Mouse (Mus musculus) adipocyte (in vitro differentiated cells): ENCODE data around the gene Wdr63.

Experiments
- DNase-seq: peaks from one replicate; pipeline ENCODE4 v3.0.0-alpha.2; 2016; ENCODE audit warnings: low spot score

Wdr63 gene

GRCm38 (mm10) chr3:146107921-146108571 is at the start of gene Wdr63:
Gene Wdr63, minus strand, starts transcription at chr3:146108130.
- DNase-seq = no peak

GRCm38 (mm10) chr3:146156811-146157210 is 48.9 kb upstream of the Wdr63 start:
- DNase-seq = no peak

DNA sequence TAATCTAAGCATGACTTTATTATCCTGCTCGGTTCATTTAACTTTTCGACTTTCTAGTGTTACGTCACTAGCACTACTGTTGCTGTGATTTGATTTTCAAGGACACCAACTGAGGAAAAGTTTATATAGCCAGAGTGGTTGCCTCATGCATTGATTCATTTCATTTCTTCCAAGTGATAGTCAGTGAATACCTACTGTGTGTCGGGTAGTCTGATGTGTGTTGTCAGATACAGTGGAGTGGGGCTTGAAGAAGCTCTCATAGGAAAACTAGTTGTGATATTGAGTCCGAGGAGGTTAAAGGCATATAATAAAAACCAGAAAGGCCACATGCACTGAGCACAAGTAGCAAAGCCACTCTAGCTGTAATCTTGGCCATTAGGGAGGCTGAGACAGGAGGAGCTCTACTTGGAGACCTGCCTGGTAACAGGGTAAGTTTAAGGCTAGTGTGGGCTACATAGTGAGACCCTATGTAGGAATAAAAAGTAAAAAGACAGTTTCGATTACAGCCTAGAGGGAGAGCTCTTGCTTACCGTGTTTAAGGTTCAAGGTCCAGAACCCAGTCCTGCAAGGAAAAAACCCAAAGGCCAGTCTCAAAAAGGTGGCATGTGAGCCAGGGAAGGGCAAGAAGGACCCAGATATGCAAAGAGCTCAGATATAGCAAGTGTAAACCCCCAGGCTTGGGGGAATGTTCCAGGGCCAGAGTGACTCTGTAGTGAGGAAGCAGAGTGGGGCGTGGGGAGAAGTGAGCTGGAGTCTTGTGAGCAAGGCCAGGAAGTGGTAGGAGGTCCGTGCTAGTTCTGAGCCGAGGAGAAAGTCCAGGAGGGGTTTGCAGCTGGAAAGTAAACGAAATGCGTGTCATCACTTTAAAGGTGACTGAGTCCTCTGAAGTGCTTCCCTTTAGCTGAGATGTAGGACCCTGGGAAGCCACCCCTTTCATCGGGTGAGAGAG is 48.0 kb upstream of the Wdr63 start:
- DNase-seq = no peak

DNA sequence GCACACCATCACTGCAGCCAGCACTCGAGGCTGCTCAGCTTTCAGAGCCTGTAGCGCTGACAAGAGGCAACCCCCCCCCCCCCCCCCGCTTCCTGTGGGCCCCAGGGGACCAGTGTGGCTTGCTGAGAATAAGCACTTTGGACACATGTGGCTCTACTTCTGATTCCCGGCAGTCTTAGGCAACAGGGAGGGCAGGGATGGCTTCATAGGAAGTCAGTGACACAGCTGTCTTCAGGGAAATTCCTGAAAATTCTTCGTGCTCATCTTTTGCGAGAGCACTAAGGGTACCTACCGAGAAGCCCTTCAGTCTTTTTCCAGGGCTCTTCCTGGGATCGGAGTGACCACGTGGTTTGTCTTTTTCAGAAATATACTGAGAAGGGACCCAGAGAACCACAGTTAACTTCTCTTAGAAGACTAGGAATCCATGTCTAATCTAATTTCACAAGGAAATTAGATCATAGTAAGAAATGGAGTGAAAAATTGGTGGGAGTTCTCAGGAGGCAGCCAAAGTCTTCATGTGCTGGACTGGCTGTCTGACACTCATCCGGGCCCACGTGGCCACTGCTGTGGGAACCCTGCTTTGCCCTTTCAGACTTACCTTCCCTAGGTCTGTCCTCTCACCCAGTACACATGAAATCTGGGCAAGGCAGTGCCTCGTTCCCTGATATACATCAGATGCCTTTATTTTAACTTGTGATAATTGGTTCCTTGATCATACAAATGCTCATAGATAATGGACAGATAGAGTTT is 46.1 kb upstream of the Wdr63 start:
- peak; percentile 79 for DNase-seq

- DNase-seq = no peak
Measured at GRCm38 (mm10) chr3:146152913-146153312, 45.0 kb upstream of the Wdr63 start.

DNA sequence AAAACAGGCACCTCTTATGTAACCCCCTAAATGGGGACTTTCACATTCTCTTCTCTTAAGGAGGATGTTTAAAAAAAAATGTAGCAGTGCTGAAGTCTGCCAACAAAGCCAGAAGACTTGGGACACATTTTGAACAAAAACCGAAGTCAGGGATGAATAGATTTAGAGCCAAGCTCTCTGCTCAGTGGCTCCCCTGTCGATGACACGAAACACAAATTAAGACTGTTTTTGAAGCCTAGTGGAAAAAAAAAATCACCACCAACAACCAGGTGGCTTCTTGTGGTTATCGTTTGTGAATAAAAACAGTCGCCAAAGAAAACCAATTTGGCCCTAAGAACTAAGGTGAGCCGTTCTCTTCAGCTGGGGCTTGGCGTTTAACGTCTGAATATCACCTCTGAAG is 44.4 kb upstream of the Wdr63 start:
- no peak for DNase-seq

- no peak for DNase-seq
Measured at GRCm38 (mm10) chr3:146151755-146152154, 43.8 kb upstream of the Wdr63 start.

GRCm38 (mm10) chr3:146151328-146151727 is 43.4 kb upstream of the Wdr63 start:
- no peak for DNase-seq

DNA sequence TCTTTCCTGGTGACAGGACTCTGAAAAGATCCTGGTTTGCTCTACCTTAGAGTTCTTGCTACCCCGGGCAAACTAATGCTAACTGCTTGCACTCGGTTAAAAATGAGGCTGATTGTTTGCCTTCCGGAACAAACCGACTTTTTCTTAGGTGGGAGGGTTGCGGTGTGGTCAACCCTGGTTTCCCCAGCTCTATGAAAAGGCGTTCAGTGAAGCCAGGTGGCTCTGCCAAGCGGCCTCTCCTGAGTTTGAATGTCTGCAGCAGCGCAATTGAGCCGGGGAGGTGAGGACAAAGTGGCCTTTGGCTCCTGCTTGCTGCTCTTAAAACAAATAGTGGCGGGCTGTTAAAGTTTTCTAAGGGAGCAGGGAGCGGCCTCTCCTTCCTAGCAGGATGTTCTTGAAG is 42.6 kb upstream of the Wdr63 start:
- no peak for DNase-seq

GRCm38 (mm10) chr3:146150058-146150400 is 42.1 kb upstream of the Wdr63 start:
- no peak for DNase-seq

DNA sequence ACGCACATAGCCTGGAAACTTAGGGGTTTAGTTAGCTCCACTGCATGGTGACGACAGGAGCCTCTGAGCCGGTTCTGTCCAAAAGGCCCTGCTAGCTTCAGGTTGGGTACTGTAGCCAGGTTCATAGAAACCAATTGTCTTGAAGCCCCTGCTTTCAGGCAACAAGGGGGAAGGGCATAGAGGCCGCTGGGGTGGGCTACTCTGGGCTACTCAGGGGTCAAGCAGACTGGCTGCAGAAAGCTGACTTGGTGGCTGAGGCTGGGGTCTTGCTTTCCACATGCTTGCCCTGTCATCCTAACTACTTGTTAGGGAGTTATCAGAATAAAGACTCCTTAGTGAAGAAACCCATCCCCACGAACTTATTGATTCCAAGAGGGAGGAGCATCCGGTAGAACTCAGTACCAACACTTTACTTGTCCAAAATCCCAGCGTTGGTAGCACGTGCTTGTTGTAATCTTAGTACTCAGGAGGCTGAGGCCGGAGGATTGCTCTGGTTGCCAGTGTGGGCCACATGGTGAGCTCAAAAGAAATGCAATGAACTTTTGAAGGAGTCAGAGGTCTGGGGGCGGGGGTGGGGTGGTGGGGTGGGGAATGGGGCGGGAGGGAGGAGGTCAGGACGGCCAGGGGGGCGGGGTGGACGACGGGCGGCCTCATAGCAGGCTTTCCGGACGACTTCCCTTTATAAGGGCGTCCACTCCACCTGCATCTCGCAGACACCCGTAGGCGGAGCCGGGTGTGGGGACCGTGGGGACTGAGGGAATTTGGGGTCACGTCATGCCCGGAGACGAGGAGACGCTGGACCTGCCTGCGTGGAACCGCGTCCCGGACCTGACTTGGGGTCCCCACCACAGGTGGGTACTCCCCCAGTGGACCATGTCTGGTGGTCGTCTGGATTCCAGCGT is 41.5 kb upstream of the Wdr63 start, which contains the start of gene Mcoln2:
Mcoln2 (plus strand) TSS at position 678 of the 902 bp plus-strand sequence.
- DNase-seq = no peak

GRCm38 (mm10) chr3:146146131-146146530 is 38.2 kb upstream of the Wdr63 start:
- no peak for DNase-seq

DNA sequence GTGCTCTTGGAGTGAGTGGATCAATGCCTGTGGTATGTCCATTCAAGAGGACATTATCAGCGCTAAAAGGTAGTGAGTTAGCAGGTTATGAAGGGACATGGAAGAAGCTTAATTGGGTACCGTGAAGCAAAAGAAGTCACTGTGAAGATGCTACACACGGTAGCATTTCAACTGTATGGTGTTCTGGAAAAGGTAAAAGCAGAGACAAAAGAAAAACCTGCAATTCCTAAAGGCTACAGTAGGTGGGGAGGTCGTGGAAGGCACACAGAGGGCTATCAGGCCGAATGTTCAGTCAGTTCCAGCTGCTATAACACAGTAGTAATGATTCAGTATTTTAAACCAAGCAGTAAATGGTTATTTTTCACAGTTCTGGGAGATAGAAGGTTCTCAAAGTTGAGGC is 37.6 kb upstream of the Wdr63 start:
- no peak for DNase-seq

GRCm38 (mm10) chr3:146142523-146142922 is 34.6 kb upstream of the Wdr63 start:
- no peak for DNase-seq

GRCm38 (mm10) chr3:146140276-146140675 is 32.3 kb upstream of the Wdr63 start:
- no peak for DNase-seq

DNA sequence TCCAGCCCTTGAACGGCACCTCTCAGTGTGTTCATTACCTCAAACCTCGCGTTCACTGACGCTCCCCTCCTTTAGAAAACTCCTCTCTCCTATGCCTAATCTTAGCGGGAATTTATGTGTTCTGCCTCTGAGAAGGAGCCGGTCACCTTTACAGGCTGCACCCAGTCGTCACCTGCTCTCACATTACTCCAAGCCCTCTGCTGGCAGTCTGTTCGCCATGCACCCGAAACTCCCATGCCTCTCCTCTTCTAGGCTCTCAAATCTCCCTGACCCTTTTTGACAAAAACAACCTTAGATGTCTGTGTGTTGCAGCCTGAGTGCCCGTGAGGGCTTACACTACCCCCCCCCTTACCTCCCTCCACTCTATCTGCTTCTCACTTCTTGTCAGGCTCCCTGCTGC is 28.5 kb upstream of the Wdr63 start:
- no peak for DNase-seq

- no peak for DNase-seq
Measured at GRCm38 (mm10) chr3:146135417-146135816, 27.5 kb upstream of the Wdr63 start.

GRCm38 (mm10) chr3:146134834-146135233 is 26.9 kb upstream of the Wdr63 start:
- DNase-seq = peak; percentile 26

DNA sequence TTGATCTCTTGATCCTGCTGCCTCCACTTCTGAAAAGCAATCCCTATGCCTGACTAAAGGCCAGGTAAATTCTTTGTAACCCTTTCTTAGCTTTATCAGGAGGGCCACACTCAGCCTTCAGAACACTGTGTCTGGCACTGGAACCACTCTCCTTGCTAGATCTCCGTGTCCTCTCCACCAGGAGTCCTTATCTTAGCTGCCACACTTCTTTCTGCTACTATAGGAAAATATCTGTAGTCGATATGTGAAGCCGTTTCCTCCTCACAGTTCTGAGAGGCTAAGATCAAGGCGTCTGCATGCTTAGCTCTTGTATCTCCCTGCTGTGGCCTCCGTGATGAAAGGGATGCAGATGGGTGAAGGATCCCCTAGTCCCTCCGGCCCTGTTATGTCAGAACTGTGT is 19.3 kb upstream of the Wdr63 start:
- no peak for DNase-seq

- DNase-seq = no peak
Measured at GRCm38 (mm10) chr3:146123464-146123825, 15.5 kb upstream of the Wdr63 start.

GRCm38 (mm10) chr3:146122807-146123463 is 15.0 kb upstream of the Wdr63 start:
- no peak for DNase-seq
